Mouse (Mus musculus) heart, embryonic 13.5 days (tissue): ENCODE results near the gene Styk1. TPM values are rescaled to one million over a fixed set of nuclear protein-coding genes. Genes with fewer than 3 reads are reported as not detected.

Experiments
- ATAC-seq: fragments of 200-750 bp; cut with Nextera tagmentation; 2 replicates; pipeline ENCODE4 v1.8.0; 2017; ENCODE audit warnings: moderate TSS enrichment; ENCODE audit not compliant: insufficient number of reproducible peaks, low FRiP score, low TSS enrichment; ENCODE audit errors: extremely low read depth
- H3K27ac ChIP-seq: fragments of 300-500 bp; sonication (generic); replicated peaks from 2 replicates; pipeline ENCODE4 v1.5.1; 2015; ENCODE audit warnings: moderate library complexity, mild to moderate bottlenecking, inconsistent platforms
- H3K27me3 ChIP-seq: fragments of 300-500 bp; sonication (generic); replicated peaks from 2 replicates; pipeline ENCODE4 v1.6.1; 2015; ENCODE audit warnings: mild to moderate bottlenecking, inconsistent platforms
- H3K36me3 ChIP-seq: fragments of 300-500 bp; sonication (generic); 2 replicates; pipeline ENCODE4 v1.6.1; 2015; ENCODE audit warnings: mild to moderate bottlenecking, inconsistent platforms
- H3K4me1 ChIP-seq: fragments of 300-500 bp; sonication (generic); 2 replicates; pipeline ENCODE4 v1.6.1; 2015; ENCODE audit warnings: inconsistent platforms
- H3K4me2 ChIP-seq: fragments of 300-500 bp; sonication (generic); 2 replicates; pipeline ENCODE4 v1.6.1; 2015; ENCODE audit warnings: inconsistent platforms, mild to moderate bottlenecking, moderate library complexity
- H3K4me3 ChIP-seq: fragments of 300-500 bp; sonication (generic); 2 replicates; pipeline ENCODE4 v1.5.1; 2015; ENCODE audit warnings: moderate library complexity, mild to moderate bottlenecking, inconsistent platforms
- H3K9ac ChIP-seq: fragments of 300-500 bp; sonication (generic); 2 replicates; pipeline ENCODE4 v1.6.1; 2015; ENCODE audit warnings: inconsistent platforms, mild to moderate bottlenecking, moderate library complexity
- H3K9me3 ChIP-seq: fragments of 300-500 bp; sonication (generic); 2 replicates; pipeline ENCODE4 v1.6.1; 2016; ENCODE audit warnings: inconsistent platforms
- WGBS: fragments of 180-500 bp; shearing (Covaris S2); methylation state at CpG from one replicate; pipeline ENCODE4 v1.1.7; 2015; ENCODE audit warnings: mixed read lengths; 5-methylcytosine and 5-hydroxymethylcytosine counted together
- polyA plus RNA-seq: library from polyadenylated mRNA; unstranded; fragments of >200 nt; fragmentation: Nextera tagmentation; extraction: Ambion mirVana; gene quantifications from 2 replicates; pipeline ENCODE4 v1.2.1, GENCODE M21; 2015

Styk1 gene
- polyA plus RNA-seq, 1 experiment from 2014 or later: 1.1 TPM

DNA sequence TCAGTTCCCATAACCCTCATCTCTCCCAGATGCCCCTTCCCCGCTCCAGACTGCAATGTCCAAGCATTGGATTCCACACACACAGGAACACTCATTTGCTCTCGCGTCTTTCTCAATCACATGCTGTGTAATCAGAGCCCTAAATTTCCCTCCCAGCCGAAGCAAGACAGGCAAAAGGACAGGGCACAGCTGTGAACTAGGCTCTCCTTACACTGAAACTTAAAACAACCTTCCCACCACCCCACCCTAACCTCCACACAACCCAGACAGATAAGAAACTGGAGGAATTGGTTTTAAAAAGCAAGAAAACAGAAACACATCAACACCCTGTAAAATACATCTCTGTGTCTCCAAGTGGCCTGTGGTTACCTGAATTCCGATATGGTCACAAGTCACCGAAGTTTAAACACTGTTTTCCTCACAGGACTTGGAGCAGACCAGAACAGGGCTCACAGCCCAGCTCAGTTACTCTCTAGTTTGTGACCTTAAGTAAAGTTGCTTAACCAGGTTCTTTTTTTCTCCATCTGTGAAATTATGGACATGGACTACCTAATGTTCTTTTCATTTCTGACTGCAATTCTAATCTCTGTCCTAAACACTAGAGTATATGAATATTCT is 30.4 kb upstream of the Styk1 start:
- Histone ChIP-seq H3K27ac (peak overlapping the region; percentile 32; the same call in 1 of the 2 replicates), H3K4me3 (no peak overlapping the region), H3K4me2 (peak overlapping the region; percentile 27), H3K9me3 (no peaks in the 10 kb centered on the region), H3K36me3 (peaks cover 25% of the 10 kb centered on the region), H3K4me1 (peaks cover 59% of the 10 kb centered on the region), H3K27me3 (no peaks in the 10 kb centered on the region), H3K9ac (peak overlapping the region; percentile 53; the same call in 1 of the 2 replicates)
- WGBS: 50% methylated on average over 6 of the region's 6 CpGs
- no peak for ATAC-seq

- H3K27ac ChIP-seq: peak overlapping the region; percentile 54
These were observed 29.6 kb upstream of the Styk1 start for GRCm38 (mm10) chr6:131382984-131383337.

DNA sequence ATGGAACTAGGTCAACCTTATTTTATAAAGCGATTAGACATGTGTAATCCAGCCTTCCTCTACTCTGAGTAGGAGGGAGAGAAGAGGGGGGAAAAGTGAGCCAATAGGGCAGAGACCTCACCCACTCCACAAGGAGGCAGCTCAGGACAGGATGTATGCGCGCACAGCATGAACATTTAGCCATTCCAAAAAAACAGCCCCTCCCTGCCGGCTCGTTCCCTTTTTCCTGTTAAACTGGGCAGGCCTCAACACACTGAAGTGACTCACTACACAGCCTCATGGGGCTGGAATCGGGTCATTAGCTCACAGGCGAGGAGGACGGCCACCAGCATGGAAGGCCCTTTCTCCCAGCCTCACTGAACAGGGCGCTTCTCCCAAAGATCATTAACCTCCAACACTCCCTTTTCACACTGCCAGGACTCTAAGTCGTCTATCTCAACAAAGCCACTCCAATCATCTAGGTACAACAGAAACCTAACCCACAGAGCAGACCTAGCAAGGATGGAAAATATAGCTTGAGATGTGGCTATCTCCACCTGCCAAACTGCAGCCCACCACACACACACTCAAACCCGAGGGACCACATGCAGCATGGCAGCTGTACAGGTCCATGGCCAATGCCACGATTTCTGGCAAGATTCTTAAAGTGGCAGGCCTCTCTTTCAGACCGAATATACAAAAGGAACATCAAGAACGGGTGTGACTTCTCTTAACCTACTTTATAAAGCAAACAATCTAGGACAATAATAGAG is 29.0 kb upstream of the Styk1 start:
- peak overlapping the region; percentile 22 for H3K4me2 ChIP-seq
- H3K36me3 ChIP-seq: peaks cover 39% of the 10 kb centered on the region
- H3K9ac ChIP-seq: 0 out of 2 replicates have a peak overlapping the region, but pooled peaks have one; percentile 44
- ATAC-seq: no peak
- H3K27me3 ChIP-seq: no peaks in the 10 kb centered on the region
- H3K27ac ChIP-seq: peak overlapping the region; percentile 54
- WGBS: 59% methylated on average over 14 of the region's 14 CpGs
- H3K4me1 ChIP-seq: peaks cover 58% of the 10 kb centered on the region
- H3K4me3 ChIP-seq: no peak overlapping the region
- no peaks in the 10 kb centered on the region for H3K9me3 ChIP-seq

More at GRCm38 (mm10) chr6:131382984-131383337, 29.6 kb upstream of the Styk1 start:
- 56% methylated on average over 3 of the region's 3 CpGs for WGBS
- Histone ChIP-seq H3K4me2 (no peak overlapping the region), H3K4me1 (peaks cover 58% of the 10 kb centered on the region), H3K27me3 (no peaks in the 10 kb centered on the region), H3K9ac (no peak overlapping the region), H3K9me3 (no peaks in the 10 kb centered on the region), H3K4me3 (no peak overlapping the region), H3K36me3 (peaks cover 34% of the 10 kb centered on the region)
- ATAC-seq: no peak

DNA sequence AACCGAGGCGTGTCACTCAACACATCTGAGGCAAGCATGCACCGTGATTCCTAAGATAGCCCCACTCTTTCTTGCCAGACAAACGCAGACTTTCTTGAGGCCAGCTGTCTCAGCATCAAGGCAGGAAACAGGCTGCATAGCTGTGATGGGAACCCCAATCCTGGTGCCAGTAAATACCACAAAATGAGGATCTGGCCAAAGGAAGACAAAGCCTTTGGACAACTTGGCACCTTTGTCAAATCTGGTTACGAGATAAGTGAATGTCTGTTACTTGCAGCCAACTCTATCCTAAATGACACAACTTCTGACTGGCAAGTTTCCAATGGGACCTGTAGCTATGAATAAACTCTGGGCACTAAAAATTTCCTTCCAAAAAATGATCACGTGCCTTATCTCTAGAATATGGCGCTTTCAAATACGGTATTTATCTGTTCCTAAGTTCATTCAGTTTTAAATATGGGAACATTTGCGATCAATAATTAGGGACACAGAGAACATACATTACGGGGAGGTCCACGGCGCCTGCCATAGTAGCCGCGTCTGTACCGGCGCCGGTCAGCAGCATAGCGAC is 25.5 kb upstream of the Styk1 start:
- 84% methylated on average over 18 of the region's 18 CpGs for whole genome bisulfite sequencing
- H3K27ac ChIP-seq: no peak overlapping the region
- no peaks in the 10 kb centered on the region for H3K27me3 ChIP-seq
- peaks cover 43% of the 10 kb centered on the region for H3K4me1 ChIP-seq
- no peak overlapping the region for H3K4me3 ChIP-seq
- H3K9ac ChIP-seq: no peak overlapping the region
- no peaks in the 10 kb centered on the region for H3K9me3 ChIP-seq
- no peak for ATAC-seq
- peaks cover 71% of the 10 kb centered on the region for H3K36me3 ChIP-seq
- H3K4me2 ChIP-seq: no peak overlapping the region

GRCm38 (mm10) chr6:131377378-131377777 is 24.0 kb upstream of the Styk1 start:
- H3K27me3 ChIP-seq: no peaks in the 10 kb centered on the region
- H3K36me3 ChIP-seq: peaks cover 84% of the 10 kb centered on the region
- no peak overlapping the region for H3K9ac ChIP-seq
- H3K27ac ChIP-seq: no peak overlapping the region
- H3K4me1 ChIP-seq: peaks cover 27% of the 10 kb centered on the region
- H3K4me3 ChIP-seq: no peak overlapping the region
- H3K9me3 ChIP-seq: no peaks in the 10 kb centered on the region
- H3K4me2 ChIP-seq: no peak overlapping the region
- 93% methylated on average over 5 of the region's 5 CpGs for whole genome bisulfite sequencing
- ATAC-seq: no peak

DNA sequence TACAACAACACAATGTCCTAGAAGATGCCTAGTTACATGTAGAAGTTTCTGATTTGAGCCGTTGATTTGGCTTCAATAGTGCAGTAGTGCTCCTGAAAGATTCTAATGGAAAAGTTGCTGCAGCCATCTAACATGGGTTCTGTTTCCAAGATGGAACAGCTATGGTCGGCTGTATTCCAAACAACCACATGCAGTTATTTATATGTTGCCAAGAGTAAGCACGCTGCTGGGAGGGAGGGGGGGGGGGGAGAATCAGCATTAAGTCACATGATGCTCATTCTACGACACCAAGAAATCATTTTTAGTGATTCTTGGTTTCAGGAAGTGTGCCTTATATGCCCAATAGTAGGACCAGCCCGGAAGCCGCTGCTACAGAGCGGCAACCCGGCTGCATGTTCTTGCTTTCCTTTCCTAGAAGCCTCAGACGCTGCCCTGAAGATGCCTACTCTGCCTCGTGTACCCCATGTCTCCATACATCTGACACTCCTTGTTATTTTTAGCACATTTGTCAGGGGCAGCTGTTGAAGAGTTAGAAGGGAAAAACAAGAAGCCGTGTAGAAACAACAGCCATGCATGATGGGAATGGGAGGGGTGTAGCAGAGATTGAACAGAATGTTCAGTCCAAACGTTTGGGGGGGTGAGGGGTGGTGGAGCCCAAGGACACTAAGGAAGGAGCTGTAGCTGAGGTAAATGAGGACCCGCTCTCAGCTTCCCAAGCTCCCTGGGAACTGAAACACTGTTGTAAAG is 21.4 kb upstream of the Styk1 start:
- H3K27ac ChIP-seq: peak overlapping the region; percentile 72
- ATAC-seq: no peak
- no peaks in the 10 kb centered on the region for H3K27me3 ChIP-seq
- peaks cover 94% of the 10 kb centered on the region for H3K36me3 ChIP-seq
- H3K4me1 ChIP-seq: peaks cover 36% of the 10 kb centered on the region
- no peak overlapping the region for H3K4me3 ChIP-seq
- no peak overlapping the region for H3K9ac ChIP-seq
- H3K4me2 ChIP-seq: peak overlapping the region; percentile 43
- 69% methylated on average over 13 of the region's 13 CpGs for WGBS
- no peaks in the 10 kb centered on the region for H3K9me3 ChIP-seq

DNA sequence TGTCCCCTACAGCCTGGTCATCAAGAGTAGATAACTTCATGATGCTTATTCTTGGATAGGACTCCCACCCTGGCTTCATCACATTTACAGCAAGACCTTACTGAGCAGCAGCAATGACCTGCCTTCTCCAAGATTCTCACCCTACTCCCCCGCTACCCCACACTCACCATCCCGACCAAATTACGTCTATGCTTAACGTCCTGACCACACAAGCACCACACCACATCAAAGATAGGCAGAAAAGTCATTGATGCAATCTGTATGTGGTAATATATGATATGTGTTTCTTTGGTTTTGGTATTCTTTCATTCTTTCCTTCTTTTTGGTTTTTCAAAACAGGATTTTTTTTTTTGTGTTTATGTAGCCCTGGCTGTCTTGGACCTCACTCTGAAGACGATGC is 19.8 kb upstream of the Styk1 start:
- H3K36me3 ChIP-seq: peaks cover 93% of the 10 kb centered on the region
- H3K9me3 ChIP-seq: no peaks in the 10 kb centered on the region
- WGBS: 89% methylated on average over 5 of the region's 5 CpGs
- no peak overlapping the region for H3K9ac ChIP-seq
- no peak overlapping the region for H3K4me3 ChIP-seq
- ATAC-seq: no peak
- no peaks in the 10 kb centered on the region for H3K27me3 ChIP-seq
- peaks cover 30% of the 10 kb centered on the region for H3K4me1 ChIP-seq
- no peak overlapping the region for H3K4me2 ChIP-seq
- no peak overlapping the region for H3K27ac ChIP-seq

- Histone ChIP-seq H3K9me3 (no peaks in the 10 kb centered on the region), H3K9ac (peak overlapping the region; percentile 37; the same call in 1 of the 2 replicates), H3K4me2 (no peak overlapping the region), H3K4me3 (no peak overlapping the region), H3K36me3 (peaks cover 96% of the 10 kb centered on the region), H3K4me1 (peaks cover 25% of the 10 kb centered on the region), H3K27me3 (no peaks in the 10 kb centered on the region), H3K27ac (no peak overlapping the region)
- WGBS: 75% methylated on average over 5 of the region's 5 CpGs
- ATAC-seq: no peak
These were observed 17.4 kb upstream of the Styk1 start for GRCm38 (mm10) chr6:131370767-131371166.

- 46% methylated on average over 8 of the region's 8 CpGs for WGBS
- H3K4me2 ChIP-seq: no peak overlapping the region
- no peak overlapping the region for H3K27ac ChIP-seq
- peaks cover 93% of the 10 kb centered on the region for H3K36me3 ChIP-seq
- H3K27me3 ChIP-seq: no peaks in the 10 kb centered on the region
- no peak overlapping the region for H3K4me3 ChIP-seq
- no peaks in the 10 kb centered on the region for H3K9me3 ChIP-seq
- H3K4me1 ChIP-seq: peaks cover 18% of the 10 kb centered on the region
- H3K9ac ChIP-seq: peak overlapping the region; percentile 37; the same call in 1 of the 2 replicates
- no peak for ATAC-seq
These were observed 16.6 kb upstream of the Styk1 start for GRCm38 (mm10) chr6:131369866-131370616.

- WGBS: 32% methylated on average over 4 of the region's 4 CpGs
- peaks cover 14% of the 10 kb centered on the region for H3K4me1 ChIP-seq
- no peak overlapping the region for H3K4me3 ChIP-seq
- H3K4me2 ChIP-seq: no peak overlapping the region
- H3K9me3 ChIP-seq: no peaks in the 10 kb centered on the region
- no peak for ATAC-seq
- H3K36me3 ChIP-seq: peaks cover 84% of the 10 kb centered on the region
- no peaks in the 10 kb centered on the region for H3K27me3 ChIP-seq
- H3K9ac ChIP-seq: no peak overlapping the region
- no peak overlapping the region for H3K27ac ChIP-seq
These were observed 13.7 kb upstream of the Styk1 start for GRCm38 (mm10) chr6:131367101-131367500.
